Mouse (Mus musculus): ENCODE measurements around the gene Katna1. TPM values are rescaled to one million over a fixed set of nuclear protein-coding genes. Genes with fewer than 3 reads are reported as not detected.
A peak's percentile ranks its signal among the peaks of the same experiment; 100 is the strongest.

Gene Katna1
- polyA plus RNA-seq, 1 experiment, result 16.1 TPM

DNA sequence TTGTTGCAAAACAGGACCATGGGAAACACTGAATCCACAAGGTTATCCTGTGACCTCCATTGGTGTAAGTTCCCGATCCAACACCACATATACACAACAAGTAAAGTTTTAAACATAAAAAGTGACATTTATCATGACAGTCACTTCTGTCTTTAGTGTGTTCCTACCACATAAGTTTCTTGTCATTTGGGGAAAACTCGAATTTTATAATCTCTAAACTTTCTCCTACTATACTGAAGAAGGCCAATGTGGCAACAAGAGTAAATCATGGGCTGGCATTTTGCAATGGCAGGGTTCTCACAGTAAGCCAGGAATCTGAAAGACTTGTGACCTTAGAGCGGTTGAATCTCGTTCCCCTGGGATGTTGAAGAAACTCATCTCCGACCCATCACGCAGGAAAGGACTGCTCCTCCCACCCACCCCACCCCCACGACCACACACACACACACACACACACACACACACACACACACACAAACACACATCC lies 54.0 kb downstream of the Katna1 start:
- Histone ChIP-seq H3K36me3 (ENCODE audit: control insufficient read depth, insufficient read depth) (peaks cover 17% of the 10 kb centered on the region), H3K27me3 (ENCODE audit: control insufficient read depth, insufficient read depth, insufficient read length) (no peaks in the 10 kb centered on the region), H3K79me2 (ENCODE audit: control insufficient read depth, insufficient read depth) (peaks cover 10% of the 10 kb centered on the region), H3K4me3 (ENCODE audit: insufficient read depth, poor library complexity, severe bottlenecking) (peak overlapping the region; percentile 93), H3K79me3 (ENCODE audit: low read depth) (no peaks in the 10 kb centered on the region), H3ac (ENCODE audit: control insufficient read depth, insufficient read length, low read depth) (no peak overlapping the region)
- no peak for TF ChIP-seq MAX (IDR thresholded peaks at IDR 0.05)
- no peak for TF ChIP-seq USF1 (IDR thresholded peaks at IDR 0.05; ENCODE audit: low read depth)
- TF ChIP-seq MYOG (IDR thresholded peaks at IDR 0.05; ENCODE audit: control insufficient read depth, extremely low read depth, insufficient read length), result no peak
- TF ChIP-seq CEBPB (IDR thresholded peaks at IDR 0.05; ENCODE audit: low read depth), result no peak

DNA sequence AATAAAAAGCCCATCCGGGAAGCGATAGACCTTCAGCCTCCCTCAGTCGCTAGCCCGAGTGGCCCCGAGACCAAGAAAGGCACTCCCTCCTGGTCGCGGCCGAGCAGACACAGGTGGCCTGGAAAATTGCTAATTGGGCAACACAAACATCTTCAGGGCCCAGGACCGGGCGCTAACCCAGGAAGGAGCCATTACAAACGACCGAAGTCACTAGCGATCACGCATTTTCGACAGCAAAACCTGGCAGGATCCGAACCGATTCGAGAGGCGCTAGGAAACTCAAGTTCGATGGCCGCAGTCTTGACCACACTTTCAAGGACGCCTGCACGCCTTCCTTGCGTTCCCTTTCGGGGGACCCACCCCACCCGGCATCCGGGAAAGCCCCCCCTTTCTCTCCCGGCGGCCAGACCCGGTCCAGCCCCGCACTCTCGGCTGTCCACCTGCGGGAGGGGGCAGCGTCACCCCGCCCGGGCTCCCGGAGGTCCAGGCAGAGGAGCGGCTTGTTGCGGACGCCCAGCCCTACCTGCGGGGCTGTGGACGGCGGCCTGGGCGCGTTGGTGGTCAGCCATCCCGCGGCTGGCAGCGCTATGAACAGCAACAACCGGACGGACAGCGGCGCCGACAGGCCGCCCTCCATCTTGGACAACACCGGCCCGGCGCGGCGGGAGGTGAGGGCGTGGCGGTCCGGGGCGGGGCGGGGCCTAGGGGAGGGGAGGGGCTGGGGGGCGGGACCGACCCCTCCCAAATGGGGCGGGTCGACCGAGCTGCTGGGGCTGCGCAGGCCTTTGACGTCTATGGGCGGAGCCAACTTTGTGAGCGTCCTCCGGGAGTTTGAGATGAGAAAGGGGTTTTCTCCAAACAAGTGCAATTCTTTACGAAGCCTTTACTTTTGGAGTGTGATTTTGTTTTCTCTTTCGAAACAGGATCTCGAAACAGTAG lies 54.7 kb downstream of the Katna1 start:
- Histone ChIP-seq H3K4me3 (ENCODE audit: insufficient read depth, poor library complexity, severe bottlenecking) (peak overlapping the region; percentile 93), H3ac (ENCODE audit: control insufficient read depth, insufficient read length, low read depth) (peak overlapping the region; percentile 87), H3K79me2 (ENCODE audit: control insufficient read depth, insufficient read depth) (peaks cover 10% of the 10 kb centered on the region), H3K79me3 (ENCODE audit: low read depth) (no peaks in the 10 kb centered on the region), H3K27me3 (ENCODE audit: control insufficient read depth, insufficient read depth, insufficient read length) (no peaks in the 10 kb centered on the region), H3K36me3 (ENCODE audit: control insufficient read depth, insufficient read depth) (peaks cover 13% of the 10 kb centered on the region)
- TF ChIP-seq MYOG (IDR thresholded peaks at IDR 0.05; ENCODE audit: control insufficient read depth, extremely low read depth, insufficient read length), result no peak
- no peak for TF ChIP-seq MAX (IDR thresholded peaks at IDR 0.05)
- TF ChIP-seq FOSL1 (IDR thresholded peaks at IDR 0.05; ENCODE audit: insufficient read depth, low read length, poor library complexity, severe bottlenecking), result no peak

DNA sequence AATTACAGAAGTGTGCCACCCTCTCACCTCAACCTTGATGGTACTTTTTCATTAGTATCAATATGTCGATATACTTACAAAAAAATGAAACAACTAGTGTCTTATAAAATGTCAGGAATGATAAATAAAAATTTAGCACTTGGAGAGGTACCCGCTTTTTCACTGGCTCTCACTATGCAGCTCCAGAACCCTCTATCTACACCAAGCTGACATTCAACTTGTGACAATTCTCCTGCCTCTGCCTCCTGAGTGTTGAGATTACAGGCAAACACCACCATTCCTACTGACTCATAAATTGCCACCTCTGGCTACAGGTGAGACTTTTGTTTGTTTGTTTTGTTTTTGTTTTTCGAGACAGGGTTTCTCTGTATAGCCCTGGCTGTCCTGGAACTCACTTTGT lies 55.4 kb downstream of the Katna1 start:
- H3K79me2 ChIP-seq (ENCODE audit: control insufficient read depth, insufficient read depth), result peaks cover 10% of the 10 kb centered on the region
- H3K36me3 ChIP-seq (ENCODE audit: control insufficient read depth, insufficient read depth), result peaks cover 7% of the 10 kb centered on the region
- TF ChIP-seq MAX (IDR thresholded peaks at IDR 0.05) (no peak), CEBPB (IDR thresholded peaks at IDR 0.05; ENCODE audit: low read depth) (no peak)
- H3K4me3 ChIP-seq (ENCODE audit: insufficient read depth, poor library complexity, severe bottlenecking), result peak overlapping the region; percentile 93
- H3K27me3 ChIP-seq (ENCODE audit: control insufficient read depth, insufficient read depth, insufficient read length), result no peaks in the 10 kb centered on the region
- peak overlapping the region; percentile 19 for H3ac ChIP-seq (ENCODE audit: control insufficient read depth, insufficient read length, low read depth)
- H3K79me3 ChIP-seq (ENCODE audit: low read depth), result no peaks in the 10 kb centered on the region

DNA sequence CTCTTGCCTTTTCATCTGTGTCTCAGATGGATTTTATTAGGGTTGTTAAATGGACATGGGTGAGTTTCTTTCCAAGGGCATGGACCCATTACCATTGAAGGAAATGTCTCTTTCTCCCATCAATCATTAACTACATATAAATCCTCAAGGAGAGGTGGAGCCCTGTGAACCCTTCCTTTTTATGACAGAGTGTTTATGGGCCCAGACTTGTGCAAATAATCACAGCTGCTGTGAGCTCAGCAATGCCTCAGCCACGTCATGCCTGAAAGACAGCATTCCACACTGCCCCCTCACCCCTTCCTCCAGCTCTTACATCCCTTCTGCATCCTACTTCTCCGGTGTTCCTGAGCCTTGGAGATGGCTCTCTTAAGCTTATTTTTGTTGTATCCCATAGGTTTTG lies 61.5 kb downstream of the Katna1 start:
- TF ChIP-seq MAX (IDR thresholded peaks at IDR 0.05) (no peak), FOSL1 (IDR thresholded peaks at IDR 0.05; ENCODE audit: insufficient read depth, low read length, poor library complexity, severe bottlenecking) (no peak), MYOD1 (IDR thresholded peaks at IDR 0.05; ENCODE audit: control insufficient read depth, insufficient read length, low read depth) (no peak)

DNA sequence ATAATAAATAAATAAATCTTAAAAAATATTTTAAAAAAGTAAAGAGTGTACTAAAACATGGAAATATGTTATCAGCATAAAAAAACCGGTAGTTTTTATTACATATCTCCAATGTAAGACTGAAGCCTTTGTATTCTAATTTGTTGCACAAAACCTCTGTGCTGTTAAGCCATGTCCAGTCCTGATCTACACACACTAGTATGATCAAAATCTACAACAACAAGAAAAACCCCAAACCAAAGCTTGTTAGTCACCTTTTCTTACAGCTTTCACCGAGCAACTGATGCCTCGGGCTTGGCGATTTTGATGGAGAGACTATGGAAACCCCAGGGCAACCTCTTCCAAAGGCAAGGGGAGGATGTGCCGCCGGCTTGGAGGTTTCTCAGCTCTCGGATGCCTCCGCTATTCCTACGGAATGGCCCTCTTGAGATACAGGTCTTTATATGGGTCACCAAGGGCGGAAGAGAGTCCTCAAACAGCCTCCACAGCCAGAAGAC lies 66.5 kb downstream of the Katna1 start:
- Histone ChIP-seq H3K79me3 (ENCODE audit: low read depth) (peaks cover 38% of the 10 kb centered on the region), H3K27me3 (ENCODE audit: control insufficient read depth, insufficient read depth, insufficient read length) (no peaks in the 10 kb centered on the region), H3K79me2 (ENCODE audit: control insufficient read depth, insufficient read depth) (peaks cover 57% of the 10 kb centered on the region), H3K4me3 (ENCODE audit: insufficient read depth, poor library complexity, severe bottlenecking) (peak overlapping the region; percentile 92), H3ac (ENCODE audit: control insufficient read depth, insufficient read length, low read depth) (peak overlapping the region; percentile 95), H3K36me3 (ENCODE audit: control insufficient read depth, insufficient read depth) (peaks cover 42% of the 10 kb centered on the region)
- TF ChIP-seq CTCF (IDR thresholded peaks at IDR 0.05; ENCODE audit: control insufficient read depth, insufficient read depth, insufficient read length), result no peak
- TF ChIP-seq USF1 (IDR thresholded peaks at IDR 0.05; ENCODE audit: low read depth), result no peak
- no peak for TF ChIP-seq MAX (IDR thresholded peaks at IDR 0.05)
- no peak for TF ChIP-seq CEBPB (IDR thresholded peaks at IDR 0.05; ENCODE audit: low read depth)

More for the DNA sequence above, 61.5 kb downstream of the Katna1 start:
- H3K4me3 ChIP-seq (ENCODE audit: insufficient read depth, poor library complexity, severe bottlenecking), result no peak overlapping the region
- H3ac ChIP-seq (ENCODE audit: control insufficient read depth, insufficient read length, low read depth), result no peak overlapping the region
- peaks cover 18% of the 10 kb centered on the region for H3K79me2 ChIP-seq (ENCODE audit: control insufficient read depth, insufficient read depth)
- peaks cover 14% of the 10 kb centered on the region for H3K79me3 ChIP-seq (ENCODE audit: low read depth)
- peaks cover 20% of the 10 kb centered on the region for H3K36me3 ChIP-seq (ENCODE audit: control insufficient read depth, insufficient read depth)
- H3K27me3 ChIP-seq (ENCODE audit: control insufficient read depth, insufficient read depth, insufficient read length), result no peaks in the 10 kb centered on the region

DNA sequence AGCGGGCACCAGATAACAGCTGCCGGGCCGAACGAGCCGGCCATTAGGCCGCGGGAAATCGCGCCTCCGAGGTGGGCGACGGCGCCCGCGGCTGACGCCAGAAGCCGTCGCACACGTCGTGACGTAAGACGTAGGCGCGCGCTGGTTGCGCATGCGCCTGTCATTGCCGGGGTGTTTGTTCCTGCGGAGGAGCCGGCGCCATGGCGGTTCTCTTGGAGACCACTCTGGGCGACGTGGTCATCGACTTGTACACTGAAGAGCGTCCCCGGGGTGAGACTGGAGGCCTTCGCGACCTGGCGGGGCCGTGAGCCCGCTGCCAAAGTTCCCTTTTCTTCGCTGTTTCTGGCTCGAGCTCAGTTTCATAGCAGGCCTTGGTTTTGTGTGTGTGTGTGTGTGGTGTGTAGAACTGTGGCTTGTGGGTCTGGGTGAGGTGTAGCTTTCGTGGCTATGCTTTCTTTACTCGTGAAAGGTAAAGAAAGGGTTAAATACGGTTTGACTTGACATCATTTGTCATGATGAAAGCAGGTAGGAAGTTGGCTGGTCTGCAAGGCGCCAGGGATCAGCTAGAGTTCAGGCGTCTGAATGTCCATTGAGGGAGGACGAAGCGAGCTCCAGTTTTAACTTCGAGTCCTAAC lies 67.1 kb downstream of the Katna1 start, which contains the start of the genes Ginm1 and Ppil4:
TSS of gene Ginm1 (minus strand) at position 74 of the 635 bp plus-strand sequence.
TSS of gene Ppil4 (plus strand) at position 141 of the 635 bp plus-strand sequence.
- peak within 1 kb of the TSS; percentile 95 for H3ac ChIP-seq (ENCODE audit: control insufficient read depth, insufficient read length, low read depth)
- peaks cover 38% of the 10 kb centered on the region for H3K79me3 ChIP-seq (ENCODE audit: low read depth)
- peak within 1 kb of the TSS; percentile 92 for H3K4me3 ChIP-seq (ENCODE audit: insufficient read depth, poor library complexity, severe bottlenecking)
- peaks cover 48% of the 10 kb centered on the region for H3K36me3 ChIP-seq (ENCODE audit: control insufficient read depth, insufficient read depth)
- no peaks in the 10 kb centered on the region for H3K27me3 ChIP-seq (ENCODE audit: control insufficient read depth, insufficient read depth, insufficient read length)
- no peak for TF ChIP-seq FOSL1 (IDR thresholded peaks at IDR 0.05; ENCODE audit: insufficient read depth, low read length, poor library complexity, severe bottlenecking)
- TF ChIP-seq MYOG (IDR thresholded peaks at IDR 0.05; ENCODE audit: control insufficient read depth, extremely low read depth, insufficient read length), result no peak
- peak; percentile 88 for TF ChIP-seq MAX (IDR thresholded peaks at IDR 0.05)
- TF ChIP-seq CEBPB (IDR thresholded peaks at IDR 0.05; ENCODE audit: low read depth), result no peak
- no peak for TF ChIP-seq USF1 (IDR thresholded peaks at IDR 0.05; ENCODE audit: low read depth)
- no peak for TF ChIP-seq CTCF (IDR thresholded peaks at IDR 0.05; ENCODE audit: control insufficient read depth, insufficient read depth, insufficient read length)
- no peak for TF ChIP-seq MYOD1 (IDR thresholded peaks at IDR 0.05; ENCODE audit: control insufficient read depth, insufficient read length, low read depth)
- H3K79me2 ChIP-seq (ENCODE audit: control insufficient read depth, insufficient read depth), result peaks cover 57% of the 10 kb centered on the region

All from C2C12 (cell line).